Mouse (Mus musculus) large intestine, adult 2 months (tissue): ENCODE measurements around the gene Ccl28. TPM values are rescaled to one million over a fixed set of nuclear protein-coding genes. Genes with fewer than 3 reads are reported as not detected.

Experiments used
- polyA plus RNA-seq: library from polyadenylated mRNA; depleted of rRNA; stranded (reverse); fragments of >200 nt; gene quantifications from 2 replicates; pipeline ENCODE4 v1.2.3, GENCODE M21; 2012; rRNA removed

Gene Ccl28
- polyA plus RNA-seq, 1 experiment: 12.2 TPM

Other genes with a start within 250 kb of the Ccl28 start
- 14.7 and 19.5 TPM in 2 replicates for gene Paip1, start 195.2 kb upstream of the Ccl28 start, polyA plus RNA-seq
- gene 4833420G17Rik, start 161.1 kb upstream of the Ccl28 start, polyA plus RNA-seq: 11.7 and 30.2 TPM in 2 replicates
- gene Tmem267, start 135.8 kb upstream of the Ccl28 start, polyA plus RNA-seq: 6.8 and 9.0 TPM in 2 replicates
- gene 3110070M22Rik, start 135.4 kb upstream of the Ccl28 start, polyA plus RNA-seq: 0.61 and 2.0 TPM in 2 replicates
- 42.4 and 52.9 TPM in 2 replicates for gene Hmgcs1, start 66.6 kb downstream of the Ccl28 start, polyA plus RNA-seq
- gene Nim1k, start 132.1 kb downstream of the Ccl28 start, polyA plus RNA-seq: 0.10 and 0.11 TPM in 2 replicates
- gene Zfp131, start 167.1 kb downstream of the Ccl28 start, polyA plus RNA-seq: 2.7 and 5.8 TPM in 2 replicates
- gene AF067063, start 206.4 kb downstream of the Ccl28 start, polyA plus RNA-seq: not detected in 2 replicates
- gene D13Ertd608e, start 212.2 kb downstream of the Ccl28 start, polyA plus RNA-seq: not detected in 2 replicates